Mouse (Mus musculus) megakaryocyte, adult 5-6 weeks (primary cell): ENCODE results near the gene Pik3ap1. TPM values are rescaled to one million over a fixed set of nuclear protein-coding genes. Genes with fewer than 3 reads are reported as not detected.

Experiments used
- ATAC-seq: 2 replicates; pipeline ENCODE4 v1.8.0; 2016; ENCODE audit warnings: mild to moderate bottlenecking, inconsistent platforms; ENCODE audit not compliant: poor library complexity, severe bottlenecking
- total RNA-seq, 2 experiments: library from RNA; stranded (forward) in 1 of 2; stranded (reverse) in 1 of 2; fragments of 153-499, 151-499 nt in 1 of 2; fragments of 221-1000, 200-1000 nt in 1 of 2; gene quantifications; 2 replicates each; pipeline versions ENCODE4 v1.2.3 to v1.2.4; 2015 to 2017

The Pik3ap1 gene
- total RNA-seq, 2 experiments from 2014 or later, result 15.3 to 16.8 TPM

DNA sequence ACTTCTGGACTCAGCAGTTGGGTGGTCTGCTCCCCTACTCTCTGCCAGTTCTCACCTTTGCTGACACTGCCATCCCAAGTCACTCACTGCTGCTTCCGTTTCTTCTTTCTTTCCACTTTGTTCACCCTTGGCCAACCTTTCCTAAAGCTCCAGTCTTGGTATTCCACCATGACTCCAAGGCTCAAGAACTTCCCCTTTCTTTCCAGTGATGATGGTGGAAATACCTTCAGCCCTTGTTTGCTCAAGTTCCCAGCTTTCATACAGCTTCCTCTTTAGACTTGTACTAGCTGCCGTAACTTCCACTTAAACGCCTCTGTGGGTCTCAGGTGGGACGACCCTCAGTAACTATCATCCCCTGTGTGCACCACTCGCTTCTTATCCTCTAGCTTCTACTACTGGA is 142.9 kb downstream of the Pik3ap1 start:
- ATAC-seq, result peak; percentile 63

DNA sequence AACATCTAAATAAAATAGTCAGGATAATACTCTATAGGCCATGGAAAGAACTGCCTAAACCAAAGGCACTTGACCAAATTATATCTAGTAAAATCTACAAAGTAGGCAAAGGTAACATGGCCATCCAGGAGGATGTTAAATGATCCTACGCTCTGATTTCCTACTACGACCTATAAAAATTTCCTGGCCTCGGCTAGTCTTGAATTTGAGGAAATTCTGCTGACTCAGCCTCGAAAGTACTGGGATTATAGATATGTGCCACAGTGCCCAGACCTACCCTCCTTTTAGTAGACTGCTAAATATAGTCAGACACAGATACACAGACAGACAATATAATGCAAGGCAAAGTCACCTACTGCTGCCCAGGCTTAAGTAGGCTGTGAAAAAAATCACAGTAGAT is 151.2 kb downstream of the Pik3ap1 start:
- ATAC-seq, result no peak

Other genes with a start within 250 kb of the Pik3ap1 start
- gene Tll2, start 178.3 kb downstream of the Pik3ap1 start, total RNA-seq (2015), result not detected in 2 replicates
- gene Tll2, start 178.3 kb downstream of the Pik3ap1 start, total RNA-seq (2017), result not detected in 2 replicates
- 134 and 153 TPM in 2 replicates for gene Tm9sf3, start 121.1 kb downstream of the Pik3ap1 start, total RNA-seq (2015)
- 234 and 235 TPM in 2 replicates for gene Tm9sf3, start 121.1 kb downstream of the Pik3ap1 start, total RNA-seq (2017)
- 8.6 and 11.2 TPM in 2 replicates for gene Lcor, start 97.5 kb upstream of the Pik3ap1 start, total RNA-seq (2015)
- gene Lcor, start 97.5 kb upstream of the Pik3ap1 start, total RNA-seq (2017), result 13.3 and 19.6 TPM in 2 replicates
- 9.5 and 11.2 TPM in 2 replicates for gene Gm340, start 197.3 kb upstream of the Pik3ap1 start, total RNA-seq (2015)
- 7.6 and 10.8 TPM in 2 replicates for gene Gm340, start 197.3 kb upstream of the Pik3ap1 start, total RNA-seq (2017)